Mouse (Mus musculus): ENCODE data around the gene AY761185. TPM values are rescaled to one million over a fixed set of nuclear protein-coding genes. Genes with fewer than 3 reads are reported as not detected.

AY761185 gene
- polyA plus RNA-seq (2017; shearing (Covaris generic)): not detected

GRCm38 (mm10) chr8:20944610-20945009 is at the start of gene AY761185:
TSS of gene AY761185 (minus strand) at chr8:20944710.

DNA sequence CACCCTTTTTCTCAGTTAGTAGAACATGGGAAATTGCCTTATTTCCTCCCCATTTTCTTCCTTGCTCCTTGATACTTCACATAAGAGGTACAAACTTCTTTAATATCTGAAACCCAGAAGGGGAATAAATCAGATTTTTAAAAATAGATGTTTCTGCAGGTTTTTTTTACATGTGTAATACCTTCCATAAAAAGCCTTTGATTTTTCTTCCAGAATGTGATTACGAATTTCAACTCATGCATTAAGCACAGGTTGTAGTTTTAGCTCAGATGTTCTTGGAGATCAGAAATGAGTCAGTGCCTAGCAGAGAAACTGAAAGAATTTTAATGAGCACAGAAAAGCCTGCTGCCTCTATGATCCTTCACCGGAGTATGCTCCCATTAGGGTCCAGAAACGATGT is 22.5 kb downstream of the AY761185 start, which contains the start of gene Gm6040:
TSS of gene Gm6040 (minus strand) at position 101 of the 400 bp plus-strand sequence.

GRCm38 (mm10) chr8:20902527-20902926 is 42.0 kb downstream of the AY761185 start, which contains the start of gene Gm15056:
TSS of gene Gm15056 (minus strand) at chr8:20902627.

Other genes starting within 250 kb of the AY761185 start
- gene Defb33, start 52.0 kb downstream of the AY761185 start, polyA plus RNA-seq (2017; shearing (Covaris generic)): not detected
- gene Gm15056, start 42.1 kb downstream of the AY761185 start, polyA plus RNA-seq (2017; shearing (Covaris generic)): not detected
- gene Gm6040, start 22.6 kb downstream of the AY761185 start, polyA plus RNA-seq (2017; shearing (Covaris generic)): not detected
- not detected for gene Defa21, start 80.8 kb upstream of the AY761185 start, polyA plus RNA-seq (2017; shearing (Covaris generic))
- not detected for gene Defa23, start 110.3 kb upstream of the AY761185 start, polyA plus RNA-seq (2017; shearing (Covaris generic))
- gene Defa35, start 120.3 kb upstream of the AY761185 start, polyA plus RNA-seq (2017; shearing (Covaris generic)): not detected
- gene Defa25, start 139.7 kb upstream of the AY761185 start, polyA plus RNA-seq (2017; shearing (Covaris generic)): not detected
- gene Gm14851, start 151.3 kb upstream of the AY761185 start, polyA plus RNA-seq (2017; shearing (Covaris generic)): not detected
- gene Defa30, start 189.9 kb upstream of the AY761185 start, polyA plus RNA-seq (2017; shearing (Covaris generic)): not detected
- gene Defa22, start 217.6 kb upstream of the AY761185 start, polyA plus RNA-seq (2017; shearing (Covaris generic)): not detected
- gene Defa31, start 246.9 kb upstream of the AY761185 start, polyA plus RNA-seq (2017; shearing (Covaris generic)): not detected